ENCODE assay signal across 1 mouse cellular context in the genomic region with DNA sequence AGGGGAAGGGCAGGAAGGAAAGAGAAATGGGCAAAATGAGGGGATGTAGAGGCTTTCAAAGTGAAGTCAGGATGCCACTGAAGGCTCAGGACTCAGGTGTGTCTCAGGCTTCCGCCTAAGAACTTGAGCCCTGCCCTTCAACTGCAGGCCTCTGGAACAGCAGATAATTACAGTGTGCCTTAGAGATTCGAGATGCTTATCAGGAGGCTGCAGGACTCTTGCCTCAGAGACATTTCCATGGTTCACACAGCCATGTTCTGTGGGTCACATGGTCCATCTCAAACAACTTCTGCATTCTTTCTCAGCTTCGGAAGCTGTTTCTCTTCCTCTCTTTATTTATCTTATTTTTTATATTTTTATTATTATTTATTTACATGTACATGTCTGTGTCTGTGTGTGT.
A peak's percentile ranks its signal among the peaks of the same experiment; 100 is the strongest.
TF ChIP-seq lines count a peak whose summit lies in the region.

No protein-coding gene starts in this region.

TF ChIP-seq in MEL, 35 proteins besides CTCF, POLR2A, EP300 and RAD21 (continued from another document):
- TF ChIP-seq KAT2A (conservative IDR thresholded peaks at IDR 0.05; ENCODE audit: low read depth, low read length), result no peak
- no peak for TF ChIP-seq HCFC1 (IDR thresholded peaks at IDR 0.05; ENCODE audit: low read depth, low read length)
- no peak for TF ChIP-seq NELFE (IDR thresholded peaks at IDR 0.05; ENCODE audit: low read depth, low read length)
- peak; percentile 74 for TF ChIP-seq MXI1 (IDR thresholded peaks at IDR 0.05; ENCODE audit: low read depth, low read length)
- TF ChIP-seq MEF2A (IDR thresholded peaks at IDR 0.05; ENCODE audit: extremely low read depth, insufficient replicate concordance, low read depth, low read length, poor library complexity, severe bottlenecking), result no peak
- TF ChIP-seq CHD2 (IDR thresholded peaks at IDR 0.05; ENCODE audit: low read length), result no peak
- TF ChIP-seq SMC3 (IDR thresholded peaks at IDR 0.05; ENCODE audit: low read depth, low read length), result no peak
- TF ChIP-seq ZMIZ1 (IDR thresholded peaks at IDR 0.05; ENCODE audit: low read depth, low read length), result no peak
- TF ChIP-seq E2F4 (IDR thresholded peaks at IDR 0.05; ENCODE audit: borderline replicate concordance, low read depth, low read length), result no peak
- TF ChIP-seq RCOR1 (IDR thresholded peaks at IDR 0.05; ENCODE audit: low read depth, low read length), result peak; percentile 86
- TF ChIP-seq TBP (IDR thresholded peaks at IDR 0.05; ENCODE audit: low read depth, low read length), result 0 out of 2 replicates have a peak, but pooled peaks have one; percentile 39
- TF ChIP-seq POLR2AphosphoS5 (IDR thresholded peaks at IDR 0.05; ENCODE audit: borderline replicate concordance, low read depth, low read length), result no peak
- peak; percentile 77 for TF ChIP-seq MYC (IDR thresholded peaks at IDR 0.05; ENCODE audit: low read depth, low read length)
- TF ChIP-seq MAX (IDR thresholded peaks at IDR 0.05; ENCODE audit: low read length), result peak; percentile 78
- peak; percentile 95 for TF ChIP-seq USF1 (IDR thresholded peaks at IDR 0.05; ENCODE audit: low read depth, low read length)
- no peak for TF ChIP-seq ZC3H11A (IDR thresholded peaks at IDR 0.05; ENCODE audit: low read depth, low read length)
- peak; percentile 93 for TF ChIP-seq TCF12 (IDR thresholded peaks at IDR 0.05; ENCODE audit: low read depth, low read length)
- TF ChIP-seq ETS1 (IDR thresholded peaks at IDR 0.05; ENCODE audit: low read depth, low read length), result peak; percentile 84
- TF ChIP-seq POLR2AphosphoS2 (IDR thresholded peaks at IDR 0.05; ENCODE audit: low read length), result no peak
- TF ChIP-seq MAFK (IDR thresholded peaks at IDR 0.05; ENCODE audit: borderline replicate concordance, low read depth, low read length), result no peak
- TF ChIP-seq MAZ (IDR thresholded peaks at IDR 0.05; ENCODE audit: low read depth, low read length), result no peak; the same call in 1 of the 2 replicates
- TF ChIP-seq ZKSCAN1 (IDR thresholded peaks at IDR 0.05; ENCODE audit: low read depth, low read length), result no peak
- TF ChIP-seq USF2 (IDR thresholded peaks at IDR 0.05; ENCODE audit: borderline replicate concordance in 1 of 2, insufficient read depth in 1 of 2, low read depth in 1 of 2, low read length in 2 of 2), result peak in 1 of 2 experiments; percentile 77; a peak in 2 of 4 replicates
- peak; percentile 74 for TF ChIP-seq BHLHE40 (IDR thresholded peaks at IDR 0.05; ENCODE audit: borderline replicate concordance, low read depth, low read length)
- TF ChIP-seq MYB (IDR thresholded peaks at IDR 0.05; ENCODE audit: low read depth, low read length), result no peak
- TF ChIP-seq ELF1 (IDR thresholded peaks at IDR 0.05; ENCODE audit: low read depth, low read length), result peak; percentile 54
- peak; percentile 86 for TF ChIP-seq TAL1 (IDR thresholded peaks at IDR 0.05; ENCODE audit: low read length)
- no peak for TF ChIP-seq UBTF (IDR thresholded peaks at IDR 0.05; ENCODE audit: borderline replicate concordance, insufficient read depth, low read depth, low read length)
- TF ChIP-seq NRF1 (IDR thresholded peaks at IDR 0.05; ENCODE audit: insufficient read depth, low read depth, low read length, poor library complexity, severe bottlenecking), result no peak
- TF ChIP-seq SIN3A (IDR thresholded peaks at IDR 0.05; ENCODE audit: low read length), result peak; percentile 77
